Mouse (Mus musculus): ENCODE data around the gene Jkamp. TPM values are rescaled to one million over a fixed set of nuclear protein-coding genes. Genes with fewer than 3 reads are reported as not detected.

Jkamp gene
- total RNA-seq, 2 experiments from 2014 or later, result 52.4 to 55.6 TPM

- no peak for DNase-seq (ENCODE audit: extremely low spot score in 1 of 2, low spot score in 2 of 2)
- intact Hi-C loops (cut with DNase I), result no loop called here
- Histone ChIP-seq H3K4me3 (no peak overlapping the region), H3K27ac (no peak overlapping the region)
- TF ChIP-seq CTCF (IDR thresholded peaks at IDR 0.05), result no peak
These were observed 31.5 kb upstream of the Jkamp start for GRCm38 (mm10) chr12:72053851-72054250.

- DNase-seq (ENCODE audit: extremely low spot score in 1 of 2, low spot score in 2 of 2), result no peak
- intact Hi-C loops (cut with DNase I), result no loop called here
- Histone ChIP-seq H3K4me3 (no peak overlapping the region), H3K27ac (no peak overlapping the region)
- no peak for TF ChIP-seq CTCF (IDR thresholded peaks at IDR 0.05)
These were observed 27.6 kb upstream of the Jkamp start for GRCm38 (mm10) chr12:72057780-72058179.

- intact Hi-C loops (cut with DNase I), result loop anchor here (2.0 kb wide), 1 partner anchor 15 kb away; the partner anchor contains the start of genes Jkamp and L3hypdh
- DNase-seq (ENCODE audit: extremely low spot score in 1 of 2, low spot score in 2 of 2), result no peak
- TF ChIP-seq CTCF (IDR thresholded peaks at IDR 0.05), result no peak
- Histone ChIP-seq H3K4me3 (peak overlapping the region; percentile 80), H3K27ac (peak overlapping the region; percentile 93)
These were observed 15.6 kb upstream of the Jkamp start for GRCm38 (mm10) chr12:72069626-72070326.

- Histone ChIP-seq H3K27ac (peak within 1 kb of the TSS; percentile 93), H3K4me3 (peak within 1 kb of the TSS; percentile 80)
- peak; percentile 85 for TF ChIP-seq CTCF (IDR thresholded peaks at IDR 0.05)
- peak; percentile 89 to 93 for DNase-seq (ENCODE audit: extremely low spot score in 1 of 2, low spot score in 2 of 2)
- intact Hi-C loops (cut with DNase I), result loop anchor here (2.0 kb wide), 1 partner anchor 14 kb away; the partner anchor contains the start of genes Jkamp and L3hypdh
These were observed 14.8 kb upstream of the Jkamp start, which contains the start of gene Gpr135 for GRCm38 (mm10) chr12:72070327-72071269. Gpr135 (minus strand) TSS chr12:72071125.

DNA sequence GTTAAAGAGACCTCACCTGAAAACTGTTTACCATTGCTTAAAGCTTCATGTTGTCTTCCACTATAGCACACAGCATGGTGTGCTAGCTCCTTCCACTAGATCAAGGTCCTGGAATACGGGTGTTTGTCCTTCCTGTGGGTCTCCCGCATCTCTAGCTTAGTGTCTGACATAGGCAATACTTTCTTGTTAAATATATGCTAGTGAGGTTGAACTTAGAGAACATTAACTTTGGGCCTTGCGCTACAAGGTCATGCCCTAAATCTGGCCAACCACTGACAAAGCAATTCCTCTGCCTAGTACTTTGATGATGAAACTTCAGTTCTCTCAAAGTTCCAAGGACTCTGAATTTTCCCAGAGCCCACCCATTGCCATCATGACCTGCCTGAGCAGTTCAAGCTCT, 7.1 kb upstream of the Jkamp start:
- Histone ChIP-seq H3K27ac (no peak overlapping the region), H3K4me3 (no peak overlapping the region)
- intact Hi-C loops (cut with DNase I), result no loop called here
- no peak for DNase-seq (ENCODE audit: extremely low spot score in 1 of 2, low spot score in 2 of 2)
- no peak for TF ChIP-seq CTCF (IDR thresholded peaks at IDR 0.05)

DNA sequence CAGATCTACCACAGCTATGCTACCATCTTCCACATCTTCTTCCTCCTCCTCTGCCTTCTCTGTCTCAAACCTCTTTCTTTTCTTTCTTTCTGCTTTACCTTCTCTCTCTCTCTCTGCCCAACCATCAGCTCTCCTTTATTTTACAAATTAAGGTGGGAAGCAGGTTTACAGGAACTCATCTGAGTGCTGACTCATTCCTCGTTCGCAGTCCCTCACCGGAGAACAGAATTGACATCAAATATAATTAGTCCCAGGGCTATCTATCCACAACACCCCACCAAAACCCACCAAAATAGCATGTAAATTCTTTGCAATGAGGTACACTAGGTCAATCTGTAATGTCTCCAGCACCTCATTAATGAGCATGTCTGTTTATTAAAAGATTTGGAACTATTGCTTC, 3.4 kb upstream of the Jkamp start:
- intact Hi-C loops (cut with DNase I), result loop anchor here (10.0 kb wide), 2 partner anchors 583 to 683 kb away; partner anchors contain the start of gene Dhrs7
- H3K4me3 ChIP-seq, result no peak overlapping the region
- H3K27ac ChIP-seq, result no peak overlapping the region
- no peak for TF ChIP-seq CTCF (IDR thresholded peaks at IDR 0.05)
- DNase-seq (ENCODE audit: extremely low spot score in 1 of 2, low spot score in 2 of 2), result no peak

DNA sequence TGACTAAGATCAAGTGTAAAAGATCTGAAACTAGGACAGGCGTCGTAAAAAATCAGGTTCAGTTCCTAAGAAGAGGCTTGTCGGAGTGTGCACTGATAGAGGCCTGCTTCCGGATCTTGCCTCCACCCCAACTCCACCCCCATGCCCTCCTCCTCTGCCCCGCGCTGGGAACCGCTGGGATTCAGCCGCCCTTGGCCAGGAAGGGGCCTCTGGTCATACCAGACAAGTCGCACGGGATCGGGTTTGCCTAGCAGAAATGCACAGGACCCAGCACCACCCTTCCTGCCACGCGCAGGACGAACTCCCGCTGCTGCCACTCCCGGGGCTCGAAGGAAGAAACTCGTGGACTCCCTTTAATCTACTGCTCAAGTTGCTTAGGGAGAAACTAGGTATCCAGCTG, 3.0 kb upstream of the Jkamp start:
- H3K4me3 ChIP-seq, result no peak overlapping the region
- no peak for TF ChIP-seq CTCF (IDR thresholded peaks at IDR 0.05)
- intact Hi-C loops (cut with DNase I), result loop anchor here (10.0 kb wide), 2 partner anchors 582 to 682 kb away; partner anchors contain the start of gene Dhrs7
- no peak for DNase-seq (ENCODE audit: extremely low spot score in 1 of 2, low spot score in 2 of 2)
- H3K27ac ChIP-seq, result no peak overlapping the region

- no peak overlapping the region for H3K27ac ChIP-seq
- no peak overlapping the region for H3K4me3 ChIP-seq
- TF ChIP-seq CTCF (IDR thresholded peaks at IDR 0.05), result no peak
- intact Hi-C loops (cut with DNase I), result loop anchor here (10.0 kb wide), 2 partner anchors 582 to 682 kb away; partner anchors contain the start of gene Dhrs7
- no peak for DNase-seq (ENCODE audit: extremely low spot score in 1 of 2, low spot score in 2 of 2)
These were observed 2.1 kb upstream of the Jkamp start for GRCm38 (mm10) chr12:72083265-72083664.

GRCm38 (mm10) chr12:72084261-72085023, 947 bp upstream of the Jkamp start:
- intact Hi-C loops (cut with DNase I), result loop anchor here (2.0 to 10.0 kb wide), 4 partner anchors 14 to 680 kb away; partner anchors contain the start of genes Dhrs7 and Gpr135
- H3K4me3 ChIP-seq, result peak overlapping the region; percentile 67
- DNase-seq (ENCODE audit: extremely low spot score in 1 of 2, low spot score in 2 of 2), result peak in 1 of 2 experiments; percentile 13
- TF ChIP-seq CTCF (IDR thresholded peaks at IDR 0.05), result no peak
- H3K27ac ChIP-seq, result peak overlapping the region; percentile 70

DNA sequence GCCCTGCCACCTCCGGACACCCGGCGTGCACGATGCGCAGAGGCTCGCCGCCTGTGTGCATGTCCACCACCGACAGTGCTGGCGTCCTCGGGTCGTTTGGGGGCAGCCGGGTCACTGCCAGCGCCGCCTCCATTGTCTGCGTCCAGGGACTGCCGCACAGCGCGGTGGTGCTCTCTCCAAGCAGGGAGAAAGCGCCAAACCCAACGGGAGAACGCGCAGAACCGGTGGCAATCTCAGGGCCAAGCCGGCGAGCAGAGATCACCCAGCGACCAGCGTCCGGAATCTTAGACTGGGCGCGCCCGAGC, 413 bp upstream of the Jkamp start:
- no peak for TF ChIP-seq CTCF (IDR thresholded peaks at IDR 0.05)
- intact Hi-C loops (cut with DNase I), result loop anchor here (2.0 to 10.0 kb wide), 4 partner anchors 14 to 680 kb away; partner anchors contain the start of genes Dhrs7 and Gpr135
- Histone ChIP-seq H3K4me3 (peak overlapping the region; percentile 67), H3K27ac (peak overlapping the region; percentile 70)
- DNase-seq (ENCODE audit: extremely low spot score in 1 of 2, low spot score in 2 of 2), result no peak

Measured in left cerebral cortex, adult 2 months (tissue).